Mouse (Mus musculus): ENCODE results near the gene Prom2. TPM values are rescaled to one million over a fixed set of nuclear protein-coding genes. Genes with fewer than 3 reads are reported as not detected.

The Prom2 gene
- polyA plus RNA-seq, 1 experiment from 2014 or later = 0.65 TPM

GRCm38 (mm10) chr2:127548342-127549074 lies 7.2 kb upstream of the Prom2 start:
- Histone ChIP-seq H3K27me3 (replicated peaks) (0 out of 2 replicates have a peak, but pooled peaks cover under 1% of the 10 kb centered on the region), H3K27ac (no peak overlapping the region), H3K4me3 (replicated peaks) (no peak overlapping the region), H3K36me3 (no peaks in the 10 kb centered on the region), H3K4me1 (replicated peaks) (no peaks in the 10 kb centered on the region), H3K4me2 (replicated peaks) (no peak overlapping the region), H3K9me3 (no peaks in the 10 kb centered on the region), H3K9ac (no peak overlapping the region)
- ATAC-seq = no peak
- 79% methylated on average over 5 of the region's 5 CpGs for WGBS

- no peaks in the 10 kb centered on the region for H3K9me3 ChIP-seq
- peak overlapping the region; percentile 65; the same call in 1 of the 2 replicates for H3K4me2 ChIP-seq (replicated peaks)
- H3K36me3 ChIP-seq = no peaks in the 10 kb centered on the region
- peaks cover 50% of the 10 kb centered on the region for H3K27me3 ChIP-seq (replicated peaks)
- no peak overlapping the region for H3K4me3 ChIP-seq (replicated peaks)
- no peak overlapping the region for H3K27ac ChIP-seq
- peaks cover 7% of the 10 kb centered on the region for H3K4me1 ChIP-seq (replicated peaks)
- ATAC-seq = no peak
- no peak overlapping the region for H3K9ac ChIP-seq
- 88% methylated on average over 2 of the region's 2 CpGs for WGBS
These were observed 430 bp upstream of the Prom2 start for GRCm38 (mm10) chr2:127541697-127542096.

GRCm38 (mm10) chr2:127539494-127539893 lies 1.8 kb downstream of the Prom2 start:
- H3K9ac ChIP-seq = no peak overlapping the region
- ATAC-seq = no peak
- peaks cover 50% of the 10 kb centered on the region for H3K27me3 ChIP-seq (replicated peaks)

GRCm38 (mm10) chr2:127537548-127537947 lies 3.7 kb downstream of the Prom2 start:
- 59% methylated on average over 3 of the region's 3 CpGs for WGBS
- no peak for ATAC-seq
- Histone ChIP-seq H3K4me2 (replicated peaks) (no peak overlapping the region), H3K36me3 (no peaks in the 10 kb centered on the region), H3K4me1 (replicated peaks) (peaks cover 7% of the 10 kb centered on the region), H3K4me3 (replicated peaks) (no peak overlapping the region), H3K27ac (no peak overlapping the region), H3K9me3 (no peaks in the 10 kb centered on the region), H3K9ac (no peak overlapping the region), H3K27me3 (replicated peaks) (peaks cover 44% of the 10 kb centered on the region)

More at GRCm38 (mm10) chr2:127539494-127539893, 1.8 kb downstream of the Prom2 start:
- Histone ChIP-seq H3K4me3 (replicated peaks) (no peak overlapping the region), H3K4me1 (replicated peaks) (peaks cover 7% of the 10 kb centered on the region), H3K36me3 (no peaks in the 10 kb centered on the region), H3K9me3 (no peaks in the 10 kb centered on the region), H3K27ac (no peak overlapping the region), H3K4me2 (replicated peaks) (no peak overlapping the region)
- 26% methylated on average over 4 of the region's 4 CpGs for WGBS

GRCm38 (mm10) chr2:127535363-127535762 lies 5.9 kb downstream of the Prom2 start:
- H3K36me3 ChIP-seq = no peaks in the 10 kb centered on the region
- no peak overlapping the region for H3K4me2 ChIP-seq (replicated peaks)
- WGBS = 77% methylated on average over 9 of the region's 9 CpGs
- no peaks in the 10 kb centered on the region for H3K4me1 ChIP-seq (replicated peaks)
- no peak overlapping the region for H3K4me3 ChIP-seq (replicated peaks)
- no peak overlapping the region for H3K27ac ChIP-seq
- peaks cover 24% of the 10 kb centered on the region for H3K27me3 ChIP-seq (replicated peaks)
- H3K9me3 ChIP-seq = no peaks in the 10 kb centered on the region
- H3K9ac ChIP-seq = no peak overlapping the region
- no peak for ATAC-seq

- no peak overlapping the region for H3K4me3 ChIP-seq (replicated peaks)
- no peaks in the 10 kb centered on the region for H3K4me1 ChIP-seq (replicated peaks)
- no peaks in the 10 kb centered on the region for H3K36me3 ChIP-seq
- H3K27me3 ChIP-seq (replicated peaks) = peaks cover 5% of the 10 kb centered on the region; the same call in 1 of the 2 replicates
- no peak overlapping the region for H3K9ac ChIP-seq
- H3K4me2 ChIP-seq (replicated peaks) = no peak overlapping the region
- 9% methylated on average over 9 of the region's 9 CpGs for WGBS
- no peak overlapping the region for H3K27ac ChIP-seq
- H3K9me3 ChIP-seq = no peaks in the 10 kb centered on the region
- no peak for ATAC-seq
These were observed 8.9 kb downstream of the Prom2 start for GRCm38 (mm10) chr2:127532379-127532778.

GRCm38 (mm10) chr2:127531592-127531991 lies 9.7 kb downstream of the Prom2 start:
- Histone ChIP-seq H3K4me3 (replicated peaks) (no peak overlapping the region), H3K27me3 (replicated peaks) (peaks cover 5% of the 10 kb centered on the region; the same call in 1 of the 2 replicates), H3K36me3 (no peaks in the 10 kb centered on the region), H3K9me3 (no peaks in the 10 kb centered on the region), H3K9ac (no peak overlapping the region), H3K4me2 (replicated peaks) (no peak overlapping the region), H3K27ac (no peak overlapping the region), H3K4me1 (replicated peaks) (no peaks in the 10 kb centered on the region)
- WGBS = 82% methylated on average over 2 of the region's 2 CpGs
- no peak for ATAC-seq

- H3K4me1 ChIP-seq (replicated peaks) = no peaks in the 10 kb centered on the region
- no peak overlapping the region for H3K9ac ChIP-seq
- H3K4me3 ChIP-seq (replicated peaks) = no peak overlapping the region
- H3K27me3 ChIP-seq (replicated peaks) = peaks cover 5% of the 10 kb centered on the region; the same call in 1 of the 2 replicates
- WGBS = 63% methylated on average over 3 of the region's 3 CpGs
- no peak for ATAC-seq
- no peaks in the 10 kb centered on the region for H3K36me3 ChIP-seq
- no peak overlapping the region for H3K4me2 ChIP-seq (replicated peaks)
- H3K27ac ChIP-seq = no peak overlapping the region
- H3K9me3 ChIP-seq = no peaks in the 10 kb centered on the region
These were observed 10.8 kb downstream of the Prom2 start for GRCm38 (mm10) chr2:127530418-127530817.

- Histone ChIP-seq H3K9me3 (no peaks in the 10 kb centered on the region), H3K9ac (no peak overlapping the region), H3K27me3 (replicated peaks) (no peaks in the 10 kb centered on the region), H3K4me2 (replicated peaks) (no peak overlapping the region), H3K4me1 (replicated peaks) (peaks cover 16% of the 10 kb centered on the region), H3K27ac (no peak overlapping the region), H3K4me3 (replicated peaks) (no peak overlapping the region), H3K36me3 (no peaks in the 10 kb centered on the region)
- WGBS = 77% methylated on average over 3 of the region's 3 CpGs
- ATAC-seq = no peak
These were observed 16.1 kb downstream of the Prom2 start for GRCm38 (mm10) chr2:127525004-127525775.

GRCm38 (mm10) chr2:127523950-127524729 lies 17.1 kb downstream of the Prom2 start:
- Histone ChIP-seq H3K4me3 (replicated peaks) (no peak overlapping the region), H3K9ac (no peak overlapping the region), H3K27ac (no peak overlapping the region), H3K9me3 (no peaks in the 10 kb centered on the region), H3K4me1 (replicated peaks) (peaks cover 16% of the 10 kb centered on the region), H3K27me3 (replicated peaks) (no peaks in the 10 kb centered on the region), H3K4me2 (replicated peaks) (no peak overlapping the region), H3K36me3 (no peaks in the 10 kb centered on the region)
- WGBS = 54% methylated on average over 7 of the region's 7 CpGs
- ATAC-seq = no peak

- peak within 1 kb of the TSS; percentile 60 for H3K4me2 ChIP-seq (replicated peaks)
- peak; percentile 35; the same call in 1 of the 2 replicates for ATAC-seq
- peaks cover 16% of the 10 kb centered on the region for H3K4me1 ChIP-seq (replicated peaks)
- H3K27ac ChIP-seq = no peak within 1 kb of the TSS
- 5% methylated on average over 10 of the region's 10 CpGs for WGBS
- H3K9me3 ChIP-seq = no peaks in the 10 kb centered on the region
- peak within 1 kb of the TSS; percentile 37 for H3K9ac ChIP-seq
- H3K27me3 ChIP-seq (replicated peaks) = no peaks in the 10 kb centered on the region
- H3K36me3 ChIP-seq = no peaks in the 10 kb centered on the region
- H3K4me3 ChIP-seq (replicated peaks) = peak within 1 kb of the TSS; percentile 32
These were observed 19.2 kb downstream of the Prom2 start, which contains the start of gene Kcnip3 for GRCm38 (mm10) chr2:127522006-127522441. Gene Kcnip3, minus strand, starts transcription at chr2:127522094.
